Mouse (Mus musculus) liver (tissue): ENCODE measurements around the gene Ddit4l.
"Not testable (repeated sequence)": the region's sequence is repeated elsewhere in the genome, so short reads cannot be mapped to it uniquely, and the experiment has no call there.

Experiments used
- DNase-seq: peaks from one replicate; pipeline ENCODE4 v3.0.0-alpha.2; 2020; ENCODE audit warnings: mixed read lengths

Ddit4l gene

GRCm38 (mm10) chr3:137621312-137621711, at the start of gene Ddit4l:
TSS of gene Ddit4l (plus strand) at chr3:137621612.
- DNase-seq, result not testable (repeated sequence)

- DNase-seq, result no peak
These were observed 45.3 kb upstream of the Ddit4l start for GRCm38 (mm10) chr3:137576146-137576545.

DNA sequence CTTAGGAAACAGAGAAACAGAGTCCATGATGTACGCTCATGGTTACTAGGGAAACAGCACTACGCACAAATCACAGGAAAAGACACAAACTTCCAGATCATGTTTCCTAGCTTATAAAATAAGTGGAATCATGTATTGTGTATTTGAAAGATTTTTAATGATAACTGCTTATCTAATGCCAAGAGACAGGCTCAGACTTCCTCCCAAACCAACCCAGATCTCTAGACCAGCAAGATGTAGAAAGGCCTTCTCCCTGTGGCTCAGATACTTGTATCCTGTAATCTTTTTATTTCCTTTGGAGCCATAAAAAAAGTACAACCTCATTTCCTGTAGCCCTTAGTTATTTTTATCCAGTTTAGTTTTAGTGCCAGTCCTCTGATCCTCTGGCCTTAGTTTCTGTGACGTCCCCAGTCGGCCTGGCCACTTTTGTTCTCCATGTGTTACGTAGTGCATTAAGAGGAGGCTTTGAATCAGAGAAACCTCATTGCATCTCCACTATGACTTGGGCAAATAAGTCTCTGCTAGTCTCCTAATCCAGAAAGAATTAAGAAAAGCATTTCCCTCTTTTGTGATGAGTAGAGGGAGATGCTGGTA, 34.9 kb upstream of the Ddit4l start:
- no peak for DNase-seq

DNA sequence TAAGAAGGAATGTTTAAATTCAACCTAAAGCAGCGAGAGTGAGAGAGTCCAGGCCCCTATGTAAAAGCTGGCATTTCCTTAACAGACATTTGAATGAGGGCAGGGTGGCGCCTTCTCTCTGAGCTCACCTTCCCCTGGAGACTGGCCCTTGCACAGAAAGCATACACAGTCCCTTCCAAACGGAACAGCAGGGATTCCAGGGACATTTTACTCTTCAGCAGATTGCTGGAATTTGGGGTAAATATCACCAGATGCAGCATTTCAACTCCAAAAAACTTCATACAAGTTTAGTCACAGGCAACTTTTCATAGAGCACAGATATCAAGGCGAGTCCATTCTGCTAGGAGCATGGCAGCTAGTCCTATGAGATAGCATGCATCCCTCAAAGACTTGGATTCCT, 31.6 kb upstream of the Ddit4l start:
- DNase-seq, result no peak

GRCm38 (mm10) chr3:137594332-137594905, 27.0 kb upstream of the Ddit4l start:
- DNase-seq, result no peak

- no peak for DNase-seq
These were observed 12.4 kb upstream of the Ddit4l start for GRCm38 (mm10) chr3:137608918-137609435.

- no peak for DNase-seq
These were observed 10.8 kb upstream of the Ddit4l start for GRCm38 (mm10) chr3:137610457-137611109.

DNA sequence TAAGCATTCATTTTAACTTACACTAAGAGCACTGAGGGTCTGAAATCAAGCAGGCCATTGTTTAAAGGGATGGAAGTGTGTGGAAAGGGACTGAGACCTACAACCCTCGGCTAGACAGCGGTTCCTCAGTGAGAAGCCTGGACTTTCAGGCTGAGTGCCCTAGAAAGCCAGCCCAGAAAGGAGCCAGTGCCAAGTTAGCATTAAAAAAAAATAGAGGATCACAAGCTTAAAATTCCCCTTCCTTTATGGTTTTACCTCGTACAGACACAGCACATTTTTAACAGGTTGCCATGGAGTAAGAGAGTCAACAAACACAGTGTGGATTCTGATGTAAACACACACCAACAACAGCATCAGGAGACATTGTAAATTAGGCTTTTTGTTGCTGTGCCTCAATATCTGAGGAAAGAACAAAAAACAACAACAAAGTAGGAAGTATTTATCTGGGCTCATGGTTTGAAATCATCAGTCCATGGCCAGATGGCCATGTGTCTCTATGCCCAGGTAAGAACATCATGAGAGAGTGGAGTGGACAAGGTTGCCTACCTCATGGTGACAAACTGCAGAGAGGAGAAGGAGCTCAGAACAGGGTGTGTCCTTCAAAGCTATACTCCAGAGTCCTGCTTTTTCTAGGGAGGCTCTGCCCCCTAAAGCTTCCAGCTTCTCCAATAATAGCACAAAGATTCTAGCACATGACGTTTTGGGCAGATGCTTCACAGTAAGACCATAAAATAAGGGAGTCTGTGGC, 10.1 kb upstream of the Ddit4l start:
- no peak for DNase-seq

GRCm38 (mm10) chr3:137611981-137612380, 9.4 kb upstream of the Ddit4l start:
- no peak for DNase-seq

DNA sequence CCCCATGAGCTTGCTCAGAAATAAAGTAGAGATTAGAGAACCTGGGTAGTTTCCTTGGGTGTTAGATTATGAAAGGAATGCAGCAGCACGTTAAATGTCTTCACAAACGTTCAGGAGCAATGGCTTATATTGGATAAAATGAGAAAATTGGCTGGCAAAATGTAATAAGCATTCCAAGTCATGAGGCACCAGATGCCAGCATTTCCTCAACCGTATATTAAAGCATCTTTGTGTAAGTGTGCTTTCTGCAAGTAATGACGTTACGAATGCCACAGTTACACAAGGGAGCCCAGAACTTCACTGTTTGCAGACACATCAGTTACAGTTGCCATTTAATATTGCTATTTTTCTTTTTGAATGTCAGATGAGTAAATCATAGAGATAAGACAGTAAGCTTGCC, 872 bp upstream of the Ddit4l start:
- no peak for DNase-seq

DNA sequence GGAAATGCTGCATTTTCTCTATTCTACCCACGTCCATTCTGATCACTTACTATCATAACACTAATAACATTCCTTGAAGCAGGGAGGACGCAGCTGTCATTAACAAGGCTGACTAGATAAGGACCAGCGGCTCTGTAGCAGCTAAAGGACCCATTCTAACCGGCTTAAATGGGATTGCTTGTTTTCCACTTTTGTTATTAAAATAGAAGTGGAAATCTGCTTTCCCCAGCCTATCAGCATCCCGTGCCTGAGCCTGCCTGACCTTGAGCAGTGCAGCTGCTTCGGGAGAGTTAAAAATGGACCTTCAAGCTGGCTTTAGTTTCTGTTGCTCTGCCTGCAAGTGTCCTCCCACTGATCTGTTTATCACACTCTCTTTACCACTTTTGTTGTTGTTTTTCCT, 679 bp downstream of the Ddit4l start:
- no peak for DNase-seq

- no peak for DNase-seq
These were observed 1.6 kb downstream of the Ddit4l start for GRCm38 (mm10) chr3:137622895-137623580.

- DNase-seq, result peak; percentile 57
These were observed 2.4 kb downstream of the Ddit4l start for GRCm38 (mm10) chr3:137623581-137624362.

- DNase-seq, result no peak
These were observed 3.6 kb downstream of the Ddit4l start for GRCm38 (mm10) chr3:137625054-137625453.

GRCm38 (mm10) chr3:137633726-137634125, 12.3 kb downstream of the Ddit4l start:
- DNase-seq, result no peak

DNA sequence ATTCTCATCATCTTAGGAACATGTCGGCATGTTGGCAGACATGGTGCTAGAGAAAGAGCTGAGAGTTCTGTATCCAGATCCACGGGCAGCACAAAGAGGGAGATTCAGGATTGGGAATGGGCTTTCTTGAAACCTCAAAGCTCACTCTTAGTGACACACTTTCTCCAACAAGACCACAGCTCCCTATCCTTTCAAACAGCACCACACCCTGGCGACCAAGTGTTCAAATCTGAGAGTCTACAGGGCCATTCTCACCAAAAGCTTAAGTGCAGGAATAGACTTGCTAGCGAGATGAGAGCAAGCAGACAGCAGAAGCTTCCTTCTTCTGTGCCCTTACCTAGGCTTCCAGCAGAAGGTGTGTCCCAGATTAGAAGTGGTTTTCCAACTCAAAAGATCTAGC, 15.2 kb downstream of the Ddit4l start:
- no peak for DNase-seq

DNA sequence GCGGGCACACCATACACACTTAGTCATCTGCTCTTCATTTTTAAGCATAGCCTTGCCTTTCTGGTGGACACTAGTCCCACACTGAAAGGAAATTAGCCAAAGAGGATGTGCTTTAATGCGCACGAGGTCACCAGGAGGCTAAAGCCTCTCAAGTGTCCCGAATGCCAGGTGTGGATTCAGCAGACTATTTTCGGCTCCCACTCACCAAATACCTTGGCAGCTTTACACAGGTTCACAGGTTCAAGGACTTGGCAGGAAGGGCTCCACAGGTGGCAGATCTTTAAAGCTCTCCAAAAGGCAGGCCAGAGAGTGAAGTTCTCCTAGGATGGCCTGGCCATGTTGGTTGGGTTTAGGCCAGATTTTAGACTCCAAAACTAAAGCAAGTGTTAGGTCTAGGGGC, 19.8 kb downstream of the Ddit4l start:
- DNase-seq, result no peak

DNA sequence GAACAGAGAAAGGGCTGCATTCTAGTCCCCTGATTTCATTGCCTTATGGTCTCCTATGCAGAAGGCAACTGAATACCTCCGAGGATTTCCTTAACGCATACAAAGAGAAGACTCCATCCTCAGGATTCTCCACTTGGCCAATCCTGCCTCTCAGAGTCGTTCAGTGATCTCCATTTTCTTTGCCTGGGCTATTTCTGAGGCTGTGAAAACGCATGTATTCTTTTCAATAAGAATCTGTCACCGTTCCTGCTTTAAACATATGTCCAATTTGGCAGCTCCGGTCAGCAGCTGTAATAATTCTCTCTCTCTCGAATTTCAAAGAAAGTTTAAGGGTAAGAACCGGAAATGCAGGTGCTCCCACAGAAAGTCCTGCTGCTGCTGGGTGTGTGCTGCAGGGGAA, 20.7 kb downstream of the Ddit4l start:
- DNase-seq, result no peak

GRCm38 (mm10) chr3:137642568-137642967, 21.2 kb downstream of the Ddit4l start:
- DNase-seq, result no peak

DNA sequence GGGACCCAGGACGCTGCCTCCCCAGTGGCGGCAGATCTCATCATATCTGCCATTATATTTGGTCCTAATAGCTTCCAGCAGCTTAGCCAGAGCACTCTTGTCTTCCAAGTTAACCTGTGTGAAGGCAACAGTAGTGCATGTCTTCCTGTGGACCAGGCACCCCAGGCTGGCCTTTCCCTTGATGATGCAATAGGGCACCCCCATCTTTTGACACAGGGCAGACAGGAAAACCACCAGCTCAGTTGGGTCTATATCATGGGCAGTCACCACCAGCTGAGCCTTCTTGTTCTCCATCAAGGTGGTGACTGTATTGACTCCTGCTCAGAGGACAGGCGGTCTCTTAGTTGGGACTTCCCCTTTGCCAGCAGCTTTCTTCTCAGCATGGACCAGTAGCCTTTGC, 22.7 kb downstream of the Ddit4l start:
- no peak for DNase-seq

GRCm38 (mm10) chr3:137644947-137645346, 23.5 kb downstream of the Ddit4l start:
- no peak for DNase-seq
